Mouse (Mus musculus) kidney, postnatal 4 days (tissue): ENCODE measurements around the gene Gps2.
"Not testable (repeated sequence)": the region's sequence is repeated elsewhere in the genome, so short reads cannot be mapped to it uniquely, and the experiment has no call there.

Experiments
- DNase-seq, 2 experiments: peaks; one replicate each; pipeline ENCODE4 v3.0.0; 2021; ENCODE audit warnings: mixed read lengths in 2 of 2

Gps2 gene

DNA sequence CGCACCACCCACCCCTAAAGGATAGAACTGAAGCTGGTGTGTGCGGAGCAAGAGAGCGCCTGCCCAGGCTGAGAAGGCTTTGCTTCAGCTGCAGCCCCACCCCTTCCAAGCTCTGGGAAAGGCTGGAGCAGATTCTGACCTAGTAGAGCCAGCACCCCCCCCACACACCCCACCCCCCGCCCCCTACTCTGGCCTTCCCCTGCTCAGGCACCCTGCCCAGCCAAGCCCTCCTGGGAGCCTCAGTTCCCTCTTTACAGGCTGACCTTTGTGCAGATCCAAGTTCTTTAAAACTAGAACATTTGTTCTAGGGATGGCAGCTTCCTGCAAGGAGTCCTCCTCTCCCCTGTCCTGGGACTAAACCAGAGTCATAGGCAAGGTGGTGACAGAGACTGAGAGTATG is 23.7 kb downstream of the Gps2 start:
- peak; percentile 59 to 68 for DNase-seq

DNA sequence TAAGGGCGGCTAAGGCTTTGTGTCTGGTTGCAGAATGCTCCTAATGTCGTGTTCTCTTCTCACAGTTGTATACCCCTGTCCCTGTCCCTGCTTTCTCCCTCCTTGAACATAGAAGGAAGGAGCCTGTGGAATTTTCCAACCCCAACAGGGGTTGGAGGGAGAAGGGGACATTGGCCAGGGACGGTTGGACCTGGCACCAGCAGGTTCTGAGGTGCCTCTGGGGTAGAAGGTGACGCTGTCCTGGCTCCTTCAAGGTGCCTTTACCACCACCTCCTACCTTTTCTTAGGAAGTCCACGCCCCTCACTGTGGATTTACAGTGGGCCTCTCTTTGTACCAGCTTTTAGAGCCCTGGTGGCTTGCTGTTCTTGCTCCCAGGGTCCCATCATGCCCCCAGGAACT is 24.1 kb downstream of the Gps2 start:
- no peak for DNase-seq

DNA sequence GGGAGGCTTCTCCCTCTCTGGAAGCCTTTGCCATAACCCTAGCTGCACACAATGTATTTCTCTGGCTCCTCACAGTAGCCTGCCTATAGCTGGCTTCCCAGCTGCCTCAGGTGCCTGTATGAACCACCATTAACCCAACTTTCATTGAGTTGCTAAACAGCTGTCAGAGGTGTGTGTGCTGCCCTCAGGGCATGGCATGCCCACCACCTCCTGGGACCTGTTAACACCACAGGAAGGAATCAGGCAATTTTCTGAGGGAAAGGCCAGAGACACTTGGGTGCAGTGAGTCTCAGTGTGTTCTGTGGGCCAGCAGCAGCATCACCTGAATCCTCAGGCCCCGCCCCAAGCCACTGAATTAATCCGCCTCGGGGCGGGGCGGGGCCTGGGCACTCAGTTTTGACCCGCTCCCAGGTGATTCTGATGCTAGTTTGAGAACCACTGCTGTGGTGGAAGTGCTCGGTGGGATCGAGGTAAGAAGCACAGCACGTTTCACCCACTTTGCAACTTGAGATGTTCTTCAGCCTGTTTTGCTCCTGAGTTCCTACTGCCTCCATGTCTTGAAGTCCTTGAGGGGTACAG is 24.8 kb downstream of the Gps2 start:
- DNase-seq: peak; percentile 33 to 48

DNA sequence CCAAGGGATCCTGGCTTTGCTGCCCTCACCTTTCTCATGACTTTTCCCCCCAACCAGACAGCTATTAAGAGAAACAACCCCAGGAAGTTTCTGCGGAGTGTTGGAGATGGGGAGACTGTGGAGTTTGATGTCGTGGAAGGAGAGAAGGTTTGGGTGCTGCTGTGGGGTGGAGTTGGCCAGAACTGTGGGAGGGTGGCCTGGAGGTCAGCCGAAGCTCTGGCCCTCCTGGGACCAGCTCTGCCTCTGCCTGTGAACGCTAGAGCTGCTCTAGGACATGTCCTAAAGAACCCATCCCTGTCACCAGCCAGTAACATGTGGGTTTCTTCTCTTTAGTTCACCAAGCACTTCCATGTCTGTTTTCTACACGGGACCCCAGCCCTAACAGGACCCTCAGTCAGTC is 25.5 kb downstream of the Gps2 start:
- DNase-seq: no peak

DNA sequence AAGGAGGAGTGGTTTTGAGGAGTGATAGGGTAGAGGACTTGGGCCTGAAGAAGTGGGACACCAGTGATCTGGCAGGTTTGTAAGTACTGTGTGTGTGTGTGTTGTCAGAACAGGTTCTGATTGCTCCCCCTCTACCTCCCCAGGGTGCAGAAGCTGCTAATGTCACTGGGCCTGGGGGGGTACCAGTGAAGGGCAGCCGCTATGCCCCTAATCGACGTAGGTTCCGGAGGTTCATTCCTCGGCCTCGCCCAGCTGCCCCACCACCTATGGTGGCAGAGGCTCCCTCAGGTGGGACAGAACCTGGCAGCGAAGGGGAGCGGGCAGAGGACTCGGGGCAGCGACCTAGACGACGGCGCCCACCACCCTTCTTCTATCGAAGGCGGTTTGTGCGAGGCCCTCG is 26.0 kb downstream of the Gps2 start:
- no peak for DNase-seq

DNA sequence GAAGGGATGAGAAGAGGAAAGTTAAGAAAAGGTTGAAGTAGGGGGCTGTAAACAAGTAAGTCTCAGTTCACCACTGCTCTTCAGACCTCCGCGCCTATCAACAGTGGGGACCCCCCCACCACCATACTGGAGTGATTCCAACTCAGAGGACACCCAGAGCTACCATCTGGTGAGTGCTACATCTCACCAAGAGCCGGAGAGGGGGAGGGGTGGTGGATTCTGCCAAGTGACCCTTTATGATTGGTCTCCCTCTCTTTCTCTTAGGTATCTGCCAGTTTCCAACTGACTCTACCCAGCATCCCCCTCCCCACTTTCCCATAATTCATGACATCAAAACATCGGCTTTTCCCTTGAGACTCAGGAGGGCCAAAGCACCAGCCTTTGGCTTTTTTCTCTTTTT is 27.3 kb downstream of the Gps2 start:
- DNase-seq: no peak

DNA sequence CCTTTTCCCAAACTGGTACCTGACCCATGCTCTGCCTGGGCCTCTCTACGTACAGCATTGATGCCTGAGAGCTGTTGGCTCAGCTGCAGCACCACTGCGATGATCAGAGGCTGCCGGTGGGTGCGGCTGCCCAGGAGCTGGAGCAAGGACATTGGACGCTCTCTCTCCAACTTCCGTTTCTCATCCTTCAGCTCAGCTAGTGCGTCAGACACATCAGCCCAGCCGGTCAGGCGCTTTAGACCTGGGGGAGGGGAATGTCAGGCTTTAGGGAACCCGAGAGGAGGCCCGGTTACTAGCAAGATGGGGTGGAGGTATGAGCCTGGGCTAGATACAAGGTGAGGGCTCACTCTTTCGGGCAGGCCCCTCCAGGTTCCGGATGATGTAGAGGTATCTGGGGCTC is 31.5 kb downstream of the Gps2 start:
- DNase-seq: no peak

DNA sequence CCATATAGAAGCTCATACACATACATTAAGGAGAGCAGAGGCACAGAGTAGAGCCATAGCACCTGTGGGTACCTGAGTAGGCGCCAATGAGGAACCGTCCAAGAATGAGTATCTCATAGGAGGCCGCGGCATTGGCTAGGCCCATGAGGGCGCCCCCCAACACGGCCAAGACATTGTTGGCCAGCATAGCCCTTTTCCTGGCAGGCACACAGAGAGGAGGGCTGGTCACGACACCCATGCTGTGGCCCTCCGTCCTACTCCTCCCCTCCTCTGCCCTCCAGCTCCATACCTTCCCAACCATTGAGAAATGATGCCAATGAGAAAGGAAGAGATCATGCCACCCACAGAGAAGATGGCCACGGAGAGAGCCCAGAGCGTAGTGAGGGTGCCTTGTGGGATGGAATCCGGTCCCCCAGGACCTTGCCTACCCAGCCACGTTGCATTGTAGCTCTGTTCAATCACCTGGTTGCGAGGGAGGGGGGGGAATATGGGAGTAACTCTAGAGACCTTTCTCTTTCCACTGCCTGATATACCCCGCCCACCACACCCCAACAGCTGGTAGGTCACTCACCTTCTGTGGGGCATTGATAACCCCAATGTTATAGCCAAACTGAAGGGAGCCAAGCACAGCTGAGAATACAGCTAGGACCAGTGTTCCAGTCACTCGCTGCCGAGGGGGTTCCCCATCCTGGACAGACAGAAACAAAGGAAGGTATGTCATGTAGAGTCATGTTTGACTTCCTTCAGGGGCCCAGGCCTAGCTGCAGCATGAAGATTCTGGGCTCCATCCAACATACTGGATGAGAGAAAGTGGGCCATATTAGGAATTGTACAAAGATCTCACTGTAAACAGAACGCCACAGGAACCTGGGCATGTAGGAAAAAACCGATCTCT is 32.6 kb downstream of the Gps2 start:
- no peak for DNase-seq

DNA sequence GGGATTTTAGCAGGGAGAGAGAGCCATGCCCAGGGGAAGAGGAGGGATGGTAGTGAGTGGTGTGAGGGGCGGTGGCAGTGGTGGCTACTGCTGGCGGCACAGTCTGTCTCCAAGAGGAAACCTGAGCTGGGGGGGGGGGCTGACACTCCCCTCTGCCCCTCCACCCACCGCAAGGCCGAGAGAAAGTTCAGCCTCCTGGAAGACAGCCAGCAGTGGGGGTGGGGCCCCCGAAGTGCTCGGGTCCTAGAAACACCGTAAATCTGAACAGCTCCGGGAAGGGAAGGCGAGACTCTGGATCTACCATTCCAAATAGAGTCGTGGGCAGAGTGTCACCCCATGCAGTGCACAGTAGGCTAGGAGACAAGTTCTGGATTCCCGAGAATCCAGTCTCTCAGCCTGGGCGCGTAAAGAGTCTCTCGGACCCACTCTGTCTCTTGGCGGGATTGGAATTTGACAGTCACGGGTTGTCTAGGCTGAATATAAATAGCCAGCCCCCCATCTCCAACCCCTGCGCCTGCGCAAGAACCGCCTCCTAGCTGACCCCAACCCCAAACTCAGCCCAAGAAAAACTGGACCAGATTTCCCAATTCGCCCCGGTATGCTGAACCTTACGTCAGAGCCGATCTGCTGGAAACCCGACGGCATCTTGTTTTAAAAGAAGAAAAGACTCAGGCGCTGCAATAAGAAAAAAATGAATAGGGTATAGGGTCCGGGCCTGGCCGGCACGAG is 33.8 kb downstream of the Gps2 start:
- peak; percentile 78 to 82 for DNase-seq

DNA sequence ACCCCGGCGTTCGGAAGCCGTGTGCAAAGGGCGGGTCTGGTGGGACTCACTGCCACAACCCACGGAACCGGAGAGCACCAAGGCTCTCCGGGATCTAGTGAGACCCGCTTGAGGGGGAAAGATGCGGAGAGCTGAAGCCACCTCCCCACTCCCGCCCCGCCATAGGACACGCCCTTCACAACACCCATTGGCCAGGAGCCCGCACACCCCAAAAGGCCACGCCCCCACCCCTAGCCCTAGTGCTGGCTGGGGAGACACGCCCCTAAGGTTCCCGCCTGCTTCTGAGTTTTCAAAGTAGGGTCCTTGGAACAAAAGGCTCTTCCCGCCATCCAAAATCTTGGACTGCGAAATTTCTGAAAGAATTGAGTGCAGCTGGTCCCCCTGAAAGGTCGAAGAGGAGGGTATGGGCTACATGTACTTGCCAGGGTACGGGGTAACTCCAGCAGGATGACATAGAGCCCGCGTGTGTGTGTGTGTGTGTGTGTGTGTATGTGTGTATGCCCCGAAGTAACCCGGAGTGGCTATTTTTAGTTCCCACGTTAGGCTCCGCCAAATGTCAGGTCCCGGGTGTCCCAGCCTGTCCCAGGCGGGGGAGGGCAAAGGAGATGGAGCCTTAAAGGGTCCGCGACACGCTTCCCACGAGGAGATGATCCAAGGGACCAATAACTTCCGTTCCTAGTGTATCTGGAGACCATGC is 34.5 kb downstream of the Gps2 start, which contains the start of gene Slc2a4:
Gene Slc2a4 (minus strand): TSS at position 123 of the 697 bp plus-strand sequence.
- DNase-seq: peak; percentile 98

DNA sequence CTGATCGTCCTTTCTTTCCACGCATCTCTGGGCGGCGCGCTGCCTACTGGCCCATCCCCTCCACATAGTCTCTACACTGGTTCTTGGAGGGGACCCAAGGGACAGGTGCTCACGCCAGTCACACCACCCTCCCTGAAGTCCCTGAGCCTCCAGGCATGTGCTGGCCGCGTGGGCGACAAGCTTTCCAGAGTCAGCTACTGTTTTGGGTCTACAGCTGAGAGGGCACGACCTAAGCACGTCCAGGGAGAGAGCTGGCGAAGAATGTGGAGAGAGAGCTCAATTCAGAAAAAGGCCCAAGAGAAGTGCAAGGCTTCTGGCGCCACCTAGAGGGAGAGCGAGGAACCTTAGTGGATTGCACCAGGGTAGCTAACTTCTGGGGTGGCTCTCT is 35.1 kb downstream of the Gps2 start:
- peak; percentile 95 for DNase-seq

DNA sequence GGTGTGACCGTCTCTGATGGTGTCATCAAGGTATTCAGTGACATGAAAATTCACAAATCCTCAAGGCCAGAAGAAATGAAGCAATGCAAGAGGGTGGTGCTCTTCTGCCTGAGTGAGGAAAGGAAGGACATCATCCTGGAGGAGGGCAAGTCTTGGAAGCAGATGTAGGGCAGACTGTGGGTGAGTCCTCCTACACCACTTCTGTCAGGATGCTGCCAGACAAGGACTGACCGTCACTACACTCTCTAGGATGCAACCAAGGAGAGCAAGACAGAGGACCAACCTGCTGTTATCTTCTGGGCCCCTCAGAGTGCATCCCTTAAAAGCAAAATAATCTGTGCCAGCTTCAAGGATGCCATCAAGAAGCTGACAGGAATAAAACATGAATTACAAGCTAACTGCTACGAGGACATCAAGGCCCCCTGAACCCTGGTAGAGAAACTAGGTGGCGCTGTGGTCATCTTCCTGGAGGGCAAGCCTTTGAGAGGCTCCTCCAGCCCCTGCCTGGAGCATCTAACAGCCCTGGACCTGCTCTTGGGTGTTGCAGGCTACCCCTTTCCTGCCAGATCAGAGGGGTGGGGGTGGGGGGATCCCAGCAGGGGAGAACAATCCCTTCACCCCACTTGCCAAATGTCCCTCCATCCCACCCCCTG is 37.2 kb downstream of the Gps2 start:
- peak in 1 of 2 experiments; percentile 54 for DNase-seq

DNA sequence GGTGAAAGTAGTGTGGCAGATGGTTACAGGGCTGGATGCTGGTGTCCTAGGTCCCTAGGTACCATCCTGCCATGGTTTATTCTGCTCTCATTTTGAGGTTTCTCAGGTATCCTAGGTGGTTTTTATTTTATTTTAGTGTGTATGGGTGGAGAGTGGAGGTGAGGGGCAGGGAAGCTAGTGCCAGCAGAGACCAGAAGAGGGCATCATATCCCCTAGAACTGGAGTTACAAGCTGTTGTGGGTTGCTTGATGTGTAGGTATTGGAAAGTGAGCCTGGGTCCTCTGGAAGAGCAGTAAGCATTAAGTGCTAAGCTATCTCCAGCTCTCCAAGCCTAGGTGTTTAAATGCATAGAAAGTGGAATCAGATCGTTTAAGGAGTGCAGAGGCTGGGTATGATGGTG is 38.6 kb downstream of the Gps2 start:
- no peak for DNase-seq

DNA sequence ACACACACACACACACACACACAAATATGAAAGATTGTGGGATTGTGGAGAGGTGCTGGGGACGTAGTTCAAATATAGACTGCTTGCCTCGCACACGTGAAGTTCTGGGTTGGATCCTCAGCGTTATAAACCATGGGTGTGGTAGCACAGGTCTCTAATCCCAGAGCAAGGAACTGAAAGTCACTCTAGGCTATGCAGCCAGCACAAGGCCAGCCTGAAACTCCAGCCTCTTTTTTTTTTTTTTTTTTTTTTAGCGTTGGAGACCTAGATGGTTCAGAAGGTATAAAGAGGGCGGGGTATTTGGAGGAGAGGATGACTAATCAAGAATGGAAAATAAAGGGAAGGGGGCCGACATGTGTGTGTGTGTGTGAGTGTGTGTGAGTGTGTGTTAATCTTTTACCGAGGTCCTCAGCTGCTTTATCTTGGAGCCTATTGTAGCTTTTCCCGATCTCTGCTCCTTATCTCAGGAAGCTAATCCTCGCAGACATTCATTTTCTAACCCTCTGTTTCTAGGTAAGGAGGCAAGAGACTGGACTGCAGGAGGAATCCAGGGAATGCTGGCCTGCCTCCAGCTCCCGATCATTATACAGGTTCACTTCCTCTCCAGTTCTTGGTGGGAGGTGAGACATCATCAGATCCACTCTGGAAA is 39.7 kb downstream of the Gps2 start:
- no peak for DNase-seq

DNA sequence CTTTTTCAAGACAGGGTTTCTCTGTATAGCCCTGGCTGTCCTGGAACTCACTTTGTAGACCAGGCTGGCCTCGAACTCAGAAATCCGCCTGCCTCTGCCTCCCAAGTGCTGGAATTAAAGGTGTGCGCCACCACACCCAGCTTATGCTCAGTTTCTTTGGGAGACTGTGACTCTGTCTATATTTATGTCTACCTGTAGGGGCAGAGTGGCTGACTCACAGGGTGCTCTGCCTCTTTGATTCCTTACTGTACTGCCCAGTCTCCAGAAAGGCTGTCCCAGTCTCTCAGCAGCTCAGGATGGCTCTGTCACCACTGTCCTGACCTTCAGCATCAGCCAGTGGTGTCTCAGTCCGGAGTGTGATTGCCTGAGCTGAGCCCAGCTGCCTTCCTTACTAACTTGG is 41.9 kb downstream of the Gps2 start:
- not testable (repeated sequence) for DNase-seq

DNA sequence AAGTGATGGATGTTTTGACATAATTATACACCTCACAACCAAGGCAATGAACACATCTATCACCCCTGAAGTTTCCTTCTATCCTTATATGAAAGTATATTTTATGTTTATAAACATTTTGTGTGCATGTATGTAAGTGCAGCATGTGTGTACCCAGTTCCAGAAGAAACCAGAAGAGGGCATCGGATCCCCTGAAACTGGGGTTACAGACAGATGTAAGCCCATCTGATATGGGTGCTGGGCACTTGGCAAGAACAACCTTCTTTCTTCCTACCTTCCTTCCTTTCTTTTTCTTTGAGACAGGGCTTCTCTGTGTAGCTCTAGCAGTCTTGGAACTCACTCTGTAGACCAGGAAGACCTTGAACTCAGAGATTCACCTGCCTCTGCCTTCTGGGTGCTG is 42.5 kb downstream of the Gps2 start:
- no peak for DNase-seq

DNA sequence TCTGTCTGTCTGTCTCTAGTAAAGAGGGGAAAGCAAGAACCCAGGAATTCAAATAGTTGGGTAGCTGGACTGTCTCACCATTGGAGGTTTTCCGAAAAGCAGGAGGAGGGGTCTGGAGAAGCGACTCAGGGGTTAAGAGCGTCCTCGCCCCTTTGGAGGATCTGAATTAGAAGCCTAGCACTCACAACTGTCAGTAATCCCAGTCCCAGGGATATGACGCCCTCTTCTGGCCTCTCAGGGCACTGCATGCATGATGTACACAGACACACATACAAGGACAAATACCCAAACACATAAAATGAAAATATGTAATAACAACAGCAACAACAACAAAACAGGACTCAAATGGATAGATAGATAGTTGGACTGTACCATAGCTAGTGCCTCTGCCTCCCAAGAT is 46.9 kb downstream of the Gps2 start:
- peak; percentile 53 to 55 for DNase-seq

DNA sequence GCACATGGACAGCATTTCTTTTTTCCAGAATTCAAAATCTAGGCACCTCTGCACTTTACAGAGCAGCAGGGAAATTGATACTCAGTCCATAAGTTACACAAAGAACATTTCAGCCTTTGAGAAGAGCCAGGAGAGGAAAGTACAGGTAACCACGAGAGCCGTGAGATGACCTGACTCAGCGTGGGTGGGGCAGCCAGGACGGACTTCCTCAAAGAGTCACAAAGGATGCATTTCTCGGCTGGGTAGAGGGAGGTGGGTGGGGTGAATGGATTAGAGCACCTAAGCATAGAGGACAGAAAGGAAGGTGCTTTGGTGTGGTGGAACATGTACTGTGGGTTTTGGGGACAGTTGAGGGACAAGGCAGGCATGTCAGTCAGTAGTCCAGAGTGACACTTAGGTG is 48.2 kb downstream of the Gps2 start:
- no peak for DNase-seq

DNA sequence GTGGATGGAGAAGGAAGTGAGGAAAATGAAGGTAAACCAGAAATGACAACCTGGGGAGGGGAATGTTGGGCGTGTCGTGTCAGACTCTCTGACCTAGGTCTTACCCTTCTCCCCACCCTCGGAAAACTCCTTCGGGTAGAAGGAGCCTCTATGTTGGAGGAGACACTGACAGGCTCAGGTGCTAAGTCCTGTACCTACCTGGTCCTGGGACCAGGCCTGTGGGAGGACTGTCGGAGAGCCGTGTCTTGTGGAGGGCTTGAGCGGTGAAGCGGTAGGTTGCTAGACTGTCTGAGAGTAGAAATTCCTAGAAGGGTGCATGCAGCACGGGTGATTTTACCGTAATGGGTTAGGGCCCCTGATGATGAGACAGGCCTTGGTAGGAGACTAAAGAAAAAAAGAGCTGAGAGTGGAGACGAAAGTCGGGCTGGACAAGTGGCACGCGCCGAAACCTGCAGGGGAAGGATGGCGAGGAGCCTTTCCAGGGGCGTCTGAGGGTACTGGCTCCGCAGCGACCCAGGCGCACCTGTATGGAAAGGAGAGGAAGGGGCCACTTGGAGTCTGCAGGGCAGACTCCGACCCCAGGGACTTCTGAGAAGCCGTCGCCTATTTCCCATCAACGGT is 51.1 kb downstream of the Gps2 start, which contains the start of gene Cldn7:
Gene Cldn7 (plus strand): TSS at position 130 of the 621 bp plus-strand sequence.
- no peak for DNase-seq

DNA sequence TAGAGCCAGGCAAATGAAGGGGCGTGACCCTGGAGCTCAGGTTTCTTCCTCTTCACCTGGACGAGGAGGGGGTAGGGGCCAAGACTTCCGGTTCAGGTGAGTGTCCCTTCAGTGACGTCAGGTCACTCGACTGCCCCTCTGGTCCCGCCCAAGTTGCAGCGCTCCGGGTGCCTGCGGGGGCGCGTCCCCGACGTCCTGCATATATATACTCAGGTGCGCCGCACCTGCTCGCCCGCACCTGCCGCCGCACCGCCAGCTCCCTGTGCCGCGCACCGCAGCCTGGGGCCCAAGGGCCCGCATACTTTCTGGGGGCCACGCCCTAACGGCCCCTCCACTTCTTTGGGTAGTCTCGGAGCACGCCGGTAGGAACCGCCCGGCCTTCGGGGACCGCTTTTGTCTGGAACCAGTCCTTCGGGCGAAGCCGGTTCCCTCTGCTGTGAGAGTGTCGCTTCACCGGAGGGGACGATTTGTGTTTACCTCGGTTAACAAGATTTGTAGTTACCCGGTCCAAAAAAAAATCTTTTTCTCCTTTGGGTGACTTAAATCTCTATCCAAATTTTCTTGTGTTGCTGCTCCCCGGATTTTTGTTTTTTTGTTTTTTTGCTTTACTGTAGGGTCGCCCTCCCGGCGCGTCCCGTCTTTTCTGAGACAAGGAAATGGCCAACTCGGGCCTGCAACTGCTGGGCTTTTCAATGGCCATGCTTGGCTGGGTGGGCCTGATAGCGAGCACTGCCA is 51.8 kb downstream of the Gps2 start:
- peak; percentile 70 to 81 for DNase-seq
